ENCODE assay signal across 8 mouse cellular contexts in genomic region chr6:29164314-29165244, GRCm38 (mm10). TPM values are rescaled to one million over a fixed set of nuclear protein-coding genes. Genes with fewer than 3 reads are reported as not detected.
A peak's percentile ranks its signal among the peaks of the same experiment; 100 is the strongest.
DNase-seq lines count a peak whose midpoint lies in the region; ATAC-seq lines count a peak whose summit lies in the region.

Rbm28 (minus strand) TSS chr6:29165006.

- peaks cover 7% of the 10 kb centered on the region for H3K36me3 ChIP-seq in heart, embryonic 13.5 days
- peaks cover 8% of the 10 kb centered on the region for H3K36me3 ChIP-seq in liver, embryonic 12.5 days
- no peaks in the 10 kb centered on the region for H3K36me3 ChIP-seq in stomach, embryonic 15.5 days

- DNase-seq in fat pad, adult 2 months (ENCODE audit: extremely low read depth, low read depth, low spot score): peak; percentile 59
- peak; percentile 91 for DNase-seq in kidney, postnatal 10 days
- peak; percentile 83 to 90 for DNase-seq in natural killer cell, adult 2 months (ENCODE audit: low spot score in 2 of 2)

- peak within 1 kb of the TSS; percentile 91 for H3K4me2 ChIP-seq in heart, embryonic 13.5 days
- peak within 1 kb of the TSS; percentile 79 for H3K4me2 ChIP-seq in liver, embryonic 12.5 days
- peak within 1 kb of the TSS; percentile 83 for H3K4me2 ChIP-seq in stomach, embryonic 15.5 days

- H3K9ac ChIP-seq in heart, embryonic 13.5 days: peak within 1 kb of the TSS; percentile 91
- H3K9ac ChIP-seq in liver, embryonic 12.5 days: peak within 1 kb of the TSS; percentile 87
- peak within 1 kb of the TSS; percentile 71 for H3K9ac ChIP-seq in stomach, embryonic 15.5 days

- H3K27me3 ChIP-seq in heart, embryonic 13.5 days (replicated peaks): peaks cover 38% of the 10 kb centered on the region
- peaks cover 42% of the 10 kb centered on the region for H3K27me3 ChIP-seq in liver, embryonic 12.5 days (replicated peaks)
- H3K27me3 ChIP-seq in stomach, embryonic 15.5 days (replicated peaks): peaks cover 20% of the 10 kb centered on the region

- no peaks in the 10 kb centered on the region for H3K9me3 ChIP-seq in heart, embryonic 13.5 days
- no peaks in the 10 kb centered on the region for H3K9me3 ChIP-seq in liver, embryonic 12.5 days (replicated peaks)
- no peaks in the 10 kb centered on the region for H3K9me3 ChIP-seq in stomach, embryonic 15.5 days

- ATAC-seq in CD4-positive, CD25-positive, alpha-beta regulatory T cell, adult 4 months: peak; percentile 86
- peak; percentile 48; the same call in 1 of the 2 replicates for ATAC-seq in heart, embryonic 13.5 days (ENCODE audit: extremely low read depth, insufficient number of reproducible peaks, low FRiP score, low TSS enrichment)
- peak; percentile 88 for ATAC-seq in liver, embryonic 12.5 days
- ATAC-seq in stomach, embryonic 15.5 days (ENCODE audit: insufficient read depth, low FRiP score, low read depth): peak; percentile 84

- H3K4me3 ChIP-seq in brown adipose tissue, adult 24 weeks (ENCODE audit: insufficient read depth, low read depth, low read length): peak within 1 kb of the TSS; percentile 89
- H3K4me3 ChIP-seq in heart, embryonic 13.5 days: peak within 1 kb of the TSS; percentile 72
- H3K4me3 ChIP-seq in liver, embryonic 12.5 days: peak within 1 kb of the TSS; percentile 88
- H3K4me3 ChIP-seq in stomach, embryonic 15.5 days (replicated peaks): peak within 1 kb of the TSS; percentile 86

- no peak within 1 kb of the TSS; the same call in 1 of the 2 replicates for H3K27ac ChIP-seq in brown adipose tissue, adult 24 weeks (replicated peaks; ENCODE audit: low read depth, low read length)
- no peak within 1 kb of the TSS; the same call in 1 of the 2 replicates for H3K27ac ChIP-seq in heart, embryonic 13.5 days (replicated peaks)
- peak within 1 kb of the TSS; percentile 57; the same call in 1 of the 2 replicates for H3K27ac ChIP-seq in liver, embryonic 12.5 days
- peak within 1 kb of the TSS; percentile 26; the same call in 1 of the 2 replicates for H3K27ac ChIP-seq in stomach, embryonic 15.5 days

- 7% methylated on average over 42 of the region's 42 CpGs for WGBS in heart, embryonic 13.5 days
- 8% methylated on average over 42 of the region's 42 CpGs for WGBS in liver, embryonic 12.5 days (ENCODE audit: insufficient replicate concordance)
- 6% methylated on average over 42 of the region's 42 CpGs for whole genome bisulfite sequencing in stomach, embryonic 15.5 days

- no peaks in the 10 kb centered on the region; the same call in 1 of the 2 replicates for H3K4me1 ChIP-seq in brown adipose tissue, adult 24 weeks (ENCODE audit: control insufficient read depth, insufficient read depth, insufficient read length, low read length)
- peaks cover 17% of the 10 kb centered on the region for H3K4me1 ChIP-seq in heart, embryonic 13.5 days
- peaks cover 25% of the 10 kb centered on the region for H3K4me1 ChIP-seq in liver, embryonic 12.5 days
- peaks cover 9% of the 10 kb centered on the region; the same call in 1 of the 2 replicates for H3K4me1 ChIP-seq in stomach, embryonic 15.5 days

RNA-seq across cellular contexts. Expression of gene Rbm28, which starts in this region (rescaled TPM):
- polyA plus RNA-seq in CD4-positive, CD25-positive, alpha-beta regulatory T cell, adult 4 months (2017; shearing (Covaris generic)): 10 to 100 TPM; 60.2 to 62.8 TPM
- polyA plus RNA-seq in brown adipose tissue, adult 24 weeks (2012; ENCODE audit: insufficient read depth, insufficient read length, missing spikeins): 29.0 and 33.8 TPM in 2 replicates
- polyA plus RNA-seq in heart, embryonic 13.5 days (2015; fragmentation: Nextera tagmentation; extraction: Ambion mirVana): 23.4 and 26.2 TPM in 2 replicates
- polyA plus RNA-seq in liver, embryonic 12.5 days (2016; fragmentation: Nextera tagmentation; extraction: Ambion mirVana): 23.2 and 27.2 TPM in 2 replicates
- 27.6 and 28.1 TPM in 2 replicates for polyA plus RNA-seq in stomach, embryonic 15.5 days (2015; fragmentation: Nextera tagmentation; extraction: Ambion mirVana)

Comparison
In these comparisons a context has a peak if more than half of its experiments do, and no peak if none do; other contexts are left out.
1. H3K27ac ChIP-seq: peak in liver, embryonic 12.5 days (single experiment) and stomach, embryonic 15.5 days (single experiment); none in brown adipose tissue, adult 24 weeks (single experiment) and heart, embryonic 13.5 days (single experiment).
2. Peak in every context shown above with its lines, with median percentiles within 50 percentile points of each other: ATAC-seq, H3K4me3 ChIP-seq, DNase-seq, H3K4me2 ChIP-seq and H3K9ac ChIP-seq.